In genomic region chr2:168728045-168728444, GRCm38 (mm10) we compare ENCODE assay signal across 16 mouse cellular contexts. TPM values are rescaled to one million over a fixed set of nuclear protein-coding genes. Genes with fewer than 3 reads are reported as not detected.
DNase-seq lines count a peak whose midpoint lies in the region; ATAC-seq and TF ChIP-seq lines count a peak whose summit lies in the region.
"Had no signal": no experiment of that assay in that cellular context is flagged by ENCODE, and none has a peak within 500 bp of the region (broad histone marks: within the 10 kb centered on the region; RNA-seq: fewer than 3 reads in every experiment).

No protein-coding gene starts in this region.

- peak; percentile 14; the same call in 1 of the 2 replicates for TF ChIP-seq CTCF in stomach, postnatal 0 days (IDR thresholded peaks at IDR 0.05; ENCODE audit: low read depth)

- H3K9me3 ChIP-seq in heart, embryonic 11.5 days (replicated peaks; ENCODE audit: control insufficient read depth, low read length): no peaks in the 10 kb centered on the region
- 0 out of 2 replicates have a peak, but pooled peaks cover 4% of the 10 kb centered on the region for H3K9me3 ChIP-seq in heart, embryonic 13.5 days
- no peaks in the 10 kb centered on the region for H3K9me3 ChIP-seq in stomach, postnatal 0 days (ENCODE audit: control insufficient read depth, low read length)
- H3K9me3 ChIP-seq: forebrain, embryonic 12.5 days; lung, embryonic 15.5 days; midbrain, embryonic 12.5 days had no signal

- no peaks in the 10 kb centered on the region for H3K36me3 ChIP-seq in heart, embryonic 11.5 days (ENCODE audit: control insufficient read depth, insufficient read depth, low read length)
- peaks cover under 1% of the 10 kb centered on the region; the same call in 1 of the 2 replicates for H3K36me3 ChIP-seq in heart, embryonic 13.5 days
- no peaks in the 10 kb centered on the region for H3K36me3 ChIP-seq in stomach, postnatal 0 days (ENCODE audit: control insufficient read depth, insufficient read depth, low read length)
- H3K36me3 ChIP-seq: forebrain, embryonic 12.5 days; lung, embryonic 15.5 days; midbrain, embryonic 12.5 days had no signal

- H3K4me2 ChIP-seq in heart, embryonic 11.5 days: no peak overlapping the region
- H3K4me2 ChIP-seq in heart, embryonic 13.5 days: no peak overlapping the region
- H3K4me2 ChIP-seq in stomach, postnatal 0 days (replicated peaks; ENCODE audit: low read depth): no peak overlapping the region
- H3K4me2 ChIP-seq: forebrain, embryonic 12.5 days; hindbrain, embryonic 14.5 days; lung, embryonic 15.5 days; midbrain, embryonic 12.5 days had no signal

- H3K27ac ChIP-seq in heart, embryonic 11.5 days (ENCODE audit: low read depth, low read length): no peak overlapping the region
- H3K27ac ChIP-seq in heart, embryonic 13.5 days (replicated peaks): peak overlapping the region; percentile 64
- H3K27ac ChIP-seq in stomach, postnatal 0 days (replicated peaks): no peak overlapping the region
- H3K27ac ChIP-seq: forebrain, embryonic 12.5 days; hindbrain, embryonic 14.5 days; lung, embryonic 15.5 days; midbrain, embryonic 12.5 days had no signal

- peak; percentile 95 for DNase-seq in heart, adult 11 months
- peak; percentile 47 for DNase-seq in urinary bladder, postnatal 14 days (ENCODE audit: low spot score)
- no peak for DNase-seq in urinary bladder, adult 18-20 months (ENCODE audit: low spot score in 2 of 2)
- peak; percentile 49 for DNase-seq in stomach, postnatal 0 days (ENCODE audit: low spot score)
- no peak for DNase-seq in layer of hippocampus, adult 9-10 months (ENCODE audit: low spot score)
- DNase-seq: cerebellum, postnatal 36 days; kidney, adult 18-20 months; kidney, postnatal 4 days had no signal

- ATAC-seq in heart, embryonic 11.5 days (replicated peaks; ENCODE audit: insufficient number of reproducible peaks, low FRiP score, low TSS enrichment): no peak
- ATAC-seq in heart, embryonic 13.5 days (ENCODE audit: extremely low read depth, insufficient number of reproducible peaks, low FRiP score, low TSS enrichment): no peak
- ATAC-seq in stomach, postnatal 0 days (ENCODE audit: low FRiP score, low TSS enrichment): peak; percentile 49
- no peak for ATAC-seq in monocyte, adult 5-6 weeks (replicated peaks; ENCODE audit: insufficient number of reproducible peaks, low FRiP score, low TSS enrichment, poor library complexity, severe bottlenecking)

- H3K27me3 ChIP-seq in heart, embryonic 11.5 days (ENCODE audit: control insufficient read depth, insufficient read depth, low read length): no peaks in the 10 kb centered on the region
- H3K27me3 ChIP-seq in heart, embryonic 13.5 days (replicated peaks): no peaks in the 10 kb centered on the region
- H3K27me3 ChIP-seq in stomach, postnatal 0 days (ENCODE audit: control insufficient read depth, insufficient read depth, low read length): no peaks in the 10 kb centered on the region
- H3K27me3 ChIP-seq: forebrain, embryonic 12.5 days; lung, embryonic 15.5 days; midbrain, embryonic 12.5 days had no signal

- 63% methylated on average over 12 of the region's 12 CpGs for WGBS in heart, embryonic 11.5 days (ENCODE audit: insufficient replicate concordance)
- WGBS in heart, embryonic 13.5 days: 44% methylated on average over 12 of the region's 12 CpGs
- WGBS in stomach, postnatal 0 days: 32% methylated on average over 12 of the region's 12 CpGs

- H3K4me1 ChIP-seq in heart, embryonic 11.5 days (ENCODE audit: control insufficient read depth, insufficient read depth, low read length): 0 out of 2 replicates have a peak, but pooled peaks cover 6% of the 10 kb centered on the region
- H3K4me1 ChIP-seq in heart, embryonic 13.5 days: peaks cover 22% of the 10 kb centered on the region
- no peaks in the 10 kb centered on the region for H3K4me1 ChIP-seq in stomach, postnatal 0 days (replicated peaks; ENCODE audit: control insufficient read depth, insufficient read depth)
- H3K4me1 ChIP-seq: lung, embryonic 15.5 days had no signal

- H3K4me3 ChIP-seq in heart, embryonic 11.5 days (ENCODE audit: low read depth, low read length): no peak overlapping the region
- H3K4me3 ChIP-seq in heart, embryonic 13.5 days: no peak overlapping the region
- no peak overlapping the region for H3K4me3 ChIP-seq in stomach, postnatal 0 days (ENCODE audit: low read depth, low read length)
- H3K4me3 ChIP-seq: forebrain, embryonic 12.5 days; lung, embryonic 15.5 days; midbrain, embryonic 12.5 days had no signal

- TF ChIP-seq EP300 in stomach, postnatal 0 days (optimal IDR thresholded peaks at IDR 0.05): no peak

- no peak overlapping the region for H3K9ac ChIP-seq in heart, embryonic 11.5 days (ENCODE audit: low read depth, low read length)
- no peak overlapping the region for H3K9ac ChIP-seq in heart, embryonic 13.5 days
- no peak overlapping the region for H3K9ac ChIP-seq in stomach, postnatal 0 days (ENCODE audit: low read length)
- H3K9ac ChIP-seq: forebrain, embryonic 12.5 days; hindbrain, embryonic 14.5 days; lung, embryonic 15.5 days; midbrain, embryonic 12.5 days had no signal

RNA-seq across cellular contexts. Expression of gene Atp9a, which starts 14.2 kb away (rescaled TPM):
- polyA plus RNA-seq in heart, embryonic 11.5 days (2014; fragmentation: Nextera tagmentation; extraction: Ambion mirVana): 7.5 and 9.4 TPM in 2 replicates
- 11.5 and 13.1 TPM in 2 replicates for polyA plus RNA-seq in heart, embryonic 13.5 days (2015; fragmentation: Nextera tagmentation; extraction: Ambion mirVana)
- polyA plus RNA-seq in stomach, postnatal 0 days (2015; fragmentation: Nextera tagmentation; extraction: Ambion mirVana): 24.1 and 29.2 TPM in 2 replicates
- total RNA-seq in monocyte, adult 5-6 weeks (2017): 0.32 to 1.3 TPM (median 0.38 TPM) in 3 replicates
- total RNA-seq: MEL had no signal

RNA-seq across cellular contexts. Expression of gene Sall4, which starts 39.7 kb away (rescaled TPM):
- polyA plus RNA-seq in heart, embryonic 11.5 days (2014; fragmentation: Nextera tagmentation; extraction: Ambion mirVana): 4.3 and 5.9 TPM in 2 replicates
- 1.1 and 1.5 TPM in 2 replicates for polyA plus RNA-seq in heart, embryonic 13.5 days (2015; fragmentation: Nextera tagmentation; extraction: Ambion mirVana)
- polyA plus RNA-seq in stomach, postnatal 0 days (2015; fragmentation: Nextera tagmentation; extraction: Ambion mirVana): 0.05 and 0.18 TPM in 2 replicates
- not detected in 3 replicates for total RNA-seq in monocyte, adult 5-6 weeks (2017)
- total RNA-seq: MEL had no signal

Comparison
In these comparisons a context has a peak if more than half of its experiments do, and no peak if none do; other contexts are left out.
1. DNase-seq: peak in heart, adult 11 months (single experiment), urinary bladder, postnatal 14 days (single experiment) and stomach, postnatal 0 days (single experiment); none in urinary bladder, adult 18-20 months (0 of 2) and layer of hippocampus, adult 9-10 months (single experiment).